Mouse (Mus musculus) liver, embryonic 14.5 days (tissue): ENCODE measurements around the gene Anapc16.

Experiments used
- CTCF ChIP-seq: IDR thresholded peaks from 2 replicates; pipeline ENCODE4 v1.5.1; 2016; ENCODE audit warnings: antibody characterized with exemption, low read depth, control low read depth
- EP300 ChIP-seq: IDR thresholded peaks from 2 replicates; pipeline ENCODE4 v1.6.1; 2016; ENCODE audit warnings: antibody characterized with exemption, low read depth

DNA sequence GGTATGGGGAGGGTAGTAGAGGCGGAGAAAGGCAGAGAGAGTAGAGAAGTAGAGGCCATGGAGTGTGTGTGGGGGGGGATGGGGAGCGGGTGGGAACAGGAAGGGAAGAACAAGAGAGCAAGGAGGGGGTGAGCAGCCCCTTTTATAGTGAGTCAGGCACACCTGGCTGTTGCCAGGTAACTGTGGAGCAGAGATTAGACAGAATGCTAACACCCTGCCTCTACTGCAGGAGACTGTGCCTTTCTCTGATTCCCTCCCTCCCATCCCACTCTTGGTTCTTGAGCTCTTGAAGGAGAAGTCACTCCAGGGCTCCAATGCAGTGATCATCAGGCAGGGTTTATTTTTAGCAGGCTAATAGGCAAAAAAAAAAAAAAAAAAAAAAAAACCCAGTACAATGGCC lies 29.7 kb upstream of the Anapc16 start:
- TF ChIP-seq CTCF (no peak), EP300 (no peak)
